Mouse (Mus musculus): ENCODE measurements around the gene Ube2l3. TPM values are rescaled to one million over a fixed set of nuclear protein-coding genes. Genes with fewer than 3 reads are reported as not detected.

Ube2l3 gene
- polyA plus RNA-seq, 1 experiment from 2014 or later = 422 TPM

DNA sequence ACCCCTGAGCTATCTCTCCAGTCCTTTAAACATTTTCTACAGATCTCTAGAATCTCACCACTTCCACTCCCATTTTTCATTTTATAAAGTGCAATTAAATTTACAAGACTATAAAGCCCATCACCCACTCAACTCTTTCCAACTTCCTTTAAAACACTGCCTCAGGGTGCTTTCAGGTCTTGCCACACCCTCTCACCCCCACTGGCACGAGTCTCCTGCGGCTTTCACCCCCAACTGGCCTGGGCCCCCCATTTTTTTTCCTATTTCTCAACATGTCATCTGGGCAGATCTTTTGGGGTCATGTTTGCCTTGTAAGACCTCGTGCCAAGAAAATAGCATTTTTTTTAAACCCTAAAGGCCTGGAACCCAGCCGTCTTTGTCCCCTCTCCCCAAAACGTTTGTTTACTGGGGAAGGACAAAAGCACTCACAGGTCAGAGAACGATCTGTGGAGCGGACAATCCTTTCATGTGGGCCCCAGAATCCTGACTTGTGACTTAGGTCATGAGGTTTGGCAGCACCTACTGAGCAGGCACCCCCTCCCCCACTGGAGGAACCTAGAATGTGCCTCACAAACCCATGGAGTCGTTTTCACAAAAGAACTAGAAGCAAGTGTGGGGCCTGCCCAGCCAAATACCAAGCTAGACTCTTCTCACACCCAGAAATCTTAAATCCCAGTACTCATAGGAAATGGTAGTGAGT, 14.6 kb upstream of the Ube2l3 start:
- Histone ChIP-seq H3K4me1 (replicated peaks; ENCODE audit: control insufficient read depth, insufficient read depth, low read length) (no peaks in the 10 kb centered on the region), H3K9ac (ENCODE audit: low read depth, low read length) (no peak overlapping the region), H3K27me3 (ENCODE audit: control insufficient read depth, insufficient read depth, low read length) (no peaks in the 10 kb centered on the region), H3K27ac (ENCODE audit: low read depth, low read length) (no peak overlapping the region), H3K9me3 (ENCODE audit: control insufficient read depth, low read length) (no peaks in the 10 kb centered on the region), H3K4me2 (replicated peaks; ENCODE audit: low read depth, low read length) (no peak overlapping the region), H3K4me3 (ENCODE audit: low read depth, low read length) (no peak overlapping the region), H3K36me3 (ENCODE audit: control insufficient read depth, insufficient read depth, low read length) (no peaks in the 10 kb centered on the region)
- WGBS = 50% methylated on average over 8 of the region's 8 CpGs
- DNase-seq (ENCODE audit: low spot score) (no peak), ATAC-seq (ENCODE audit: low FRiP score) (no peak)

DNA sequence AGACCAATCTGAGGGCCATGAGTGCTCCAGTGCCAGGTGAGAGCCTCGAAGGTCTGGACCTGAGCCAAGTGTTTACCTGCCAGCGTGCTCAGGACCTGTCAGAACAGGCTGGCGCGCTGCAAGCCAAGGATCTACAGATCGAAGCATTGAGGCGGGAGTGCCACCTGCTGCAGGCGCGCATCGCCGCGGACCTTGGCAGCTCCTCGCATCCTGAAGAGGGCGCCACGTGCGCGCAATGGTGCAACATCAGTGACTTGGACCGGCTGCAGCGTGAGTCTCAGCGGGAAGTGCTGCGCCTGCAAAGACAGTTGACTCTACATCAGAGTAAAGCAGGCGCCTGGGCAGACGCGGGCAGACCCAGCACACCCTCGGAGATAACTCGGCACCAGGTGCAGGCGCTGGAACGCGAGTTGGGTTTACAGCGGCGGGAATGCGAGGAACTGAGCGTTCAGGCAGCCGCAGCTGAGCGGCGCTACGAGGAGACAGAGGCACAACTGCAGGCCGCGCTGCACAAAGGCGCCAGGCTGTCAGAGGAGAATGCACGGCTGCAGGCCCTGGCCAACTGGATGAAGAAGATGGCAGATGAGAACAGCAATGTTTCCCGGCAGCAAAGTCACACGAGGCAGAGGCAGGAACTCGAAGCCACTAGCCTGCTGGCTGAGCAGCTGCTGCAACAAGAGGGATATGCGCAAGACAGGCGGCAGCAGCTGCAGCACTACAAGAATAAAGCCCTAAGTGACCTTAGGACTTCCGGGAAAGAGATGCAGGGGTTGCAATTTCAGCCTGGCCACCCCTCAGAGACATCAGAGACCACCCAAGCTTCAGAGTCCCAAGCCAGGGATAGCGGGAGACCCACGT, 7.8 kb upstream of the Ube2l3 start:
- Histone ChIP-seq H3K4me2 (replicated peaks; ENCODE audit: low read depth, low read length) (peak overlapping the region; percentile 86), H3K9ac (ENCODE audit: low read depth, low read length) (peak overlapping the region; percentile 77), H3K4me1 (replicated peaks; ENCODE audit: control insufficient read depth, insufficient read depth, low read length) (peaks cover 9% of the 10 kb centered on the region), H3K27ac (ENCODE audit: low read depth, low read length) (no peak overlapping the region), H3K4me3 (ENCODE audit: low read depth, low read length) (peak overlapping the region; percentile 43), H3K36me3 (ENCODE audit: control insufficient read depth, insufficient read depth, low read length) (no peaks in the 10 kb centered on the region), H3K9me3 (ENCODE audit: control insufficient read depth, low read length) (no peaks in the 10 kb centered on the region), H3K27me3 (ENCODE audit: control insufficient read depth, insufficient read depth, low read length) (no peaks in the 10 kb centered on the region)
- WGBS = 8% methylated on average over 48 of the region's 48 CpGs
- DNase-seq (ENCODE audit: low spot score) = peak; percentile 92
- peak; percentile 73 for ATAC-seq (ENCODE audit: low FRiP score)

DNA sequence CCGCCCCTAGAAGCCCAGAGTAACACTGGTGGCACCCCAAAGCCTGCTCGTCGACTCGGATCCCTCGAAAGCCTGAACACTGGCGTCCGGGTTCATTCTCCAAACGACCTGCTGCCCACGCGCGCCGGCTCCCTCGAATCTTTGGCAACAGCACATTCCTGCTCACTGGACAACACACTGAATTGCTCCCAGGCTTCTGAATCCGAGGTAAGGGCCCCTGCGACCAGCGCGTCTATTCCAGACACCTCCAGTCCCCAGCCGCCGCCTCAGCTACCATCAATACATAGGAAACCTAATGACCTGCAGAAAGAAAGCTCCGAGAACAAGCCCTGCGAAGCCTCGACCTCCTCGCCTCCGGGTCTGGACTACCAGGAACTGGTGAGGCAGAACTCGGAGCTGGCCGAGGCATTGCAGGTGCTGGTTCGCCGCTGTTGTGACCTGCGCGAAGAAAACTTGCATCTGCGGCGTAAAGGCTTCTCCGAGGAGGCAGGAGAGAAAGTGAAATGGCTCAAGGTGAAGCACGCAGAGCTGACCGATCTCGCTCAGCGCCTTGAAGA, 7.0 kb upstream of the Ube2l3 start:
- Histone ChIP-seq H3K36me3 (ENCODE audit: control insufficient read depth, insufficient read depth, low read length) (no peaks in the 10 kb centered on the region), H3K4me3 (ENCODE audit: low read depth, low read length) (peak overlapping the region; percentile 43), H3K9ac (ENCODE audit: low read depth, low read length) (peak overlapping the region; percentile 77; the same call in 1 of the 2 replicates), H3K27ac (ENCODE audit: low read depth, low read length) (peak overlapping the region; percentile 89), H3K27me3 (ENCODE audit: control insufficient read depth, insufficient read depth, low read length) (no peaks in the 10 kb centered on the region), H3K4me2 (replicated peaks; ENCODE audit: low read depth, low read length) (peak overlapping the region; percentile 86), H3K9me3 (ENCODE audit: control insufficient read depth, low read length) (no peaks in the 10 kb centered on the region), H3K4me1 (replicated peaks; ENCODE audit: control insufficient read depth, insufficient read depth, low read length) (peaks cover 9% of the 10 kb centered on the region)
- ATAC-seq (ENCODE audit: low FRiP score) (peak; percentile 18; the same call in 1 of the 2 replicates), DNase-seq (ENCODE audit: low spot score) (no peak)
- 3% methylated on average over 37 of the region's 37 CpGs for WGBS

DNA sequence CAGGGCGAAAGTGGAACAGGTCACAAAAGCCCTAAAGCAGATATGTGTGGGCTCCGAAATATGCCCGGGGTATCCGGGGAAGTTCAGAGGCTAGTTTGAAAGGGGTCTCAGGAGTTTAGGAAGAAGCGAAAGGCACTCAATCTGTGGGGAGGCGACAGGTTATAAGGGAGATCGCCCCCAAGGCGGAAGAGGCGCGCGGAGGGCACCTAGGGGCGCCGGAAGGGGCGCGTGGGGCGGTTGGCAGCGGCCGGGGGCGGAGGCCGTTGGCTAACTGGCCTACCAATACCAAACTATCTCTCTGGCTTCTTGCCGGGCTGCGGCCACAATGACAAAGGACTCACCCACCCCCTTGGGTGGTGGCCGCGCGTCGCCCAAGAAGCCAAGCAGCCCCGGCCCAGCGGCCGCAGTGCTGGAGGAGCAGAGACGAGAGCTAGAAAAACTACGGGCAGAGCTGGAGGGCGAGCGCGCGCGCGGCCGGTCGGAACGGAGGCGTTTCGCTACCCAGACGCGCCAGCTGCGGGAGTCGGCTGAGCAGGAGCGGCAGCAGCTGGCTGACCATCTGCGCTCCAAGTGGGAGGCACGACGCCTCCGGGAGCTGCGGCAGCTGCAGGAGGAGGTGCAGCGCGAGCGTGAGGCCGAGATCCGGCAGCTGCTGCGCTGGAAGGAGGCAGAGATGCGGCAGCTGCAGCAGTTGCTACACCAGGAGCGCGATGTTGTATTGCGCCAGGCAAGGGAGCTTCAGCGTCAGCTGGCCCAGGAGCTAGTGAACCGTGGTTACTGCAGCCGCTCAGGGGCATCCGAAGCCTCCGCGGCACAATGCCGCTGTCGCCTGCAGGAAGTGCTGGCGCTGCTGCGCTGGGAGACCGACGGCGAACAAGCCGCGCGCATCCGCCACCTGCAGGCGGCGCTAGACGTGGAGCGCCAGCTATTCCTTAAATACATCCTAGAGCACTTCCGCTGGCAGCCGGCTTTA, 6.2 kb upstream of the Ube2l3 start, which contains the start of gene Rimbp3:
Gene Rimbp3 (plus strand): TSS at position 215 of the 973 bp plus-strand sequence.
- under 1% methylated on average over 81 of the region's 85 CpGs for WGBS
- H3K4me3 ChIP-seq (ENCODE audit: low read depth, low read length) = peak within 1 kb of the TSS; percentile 43
- H3K4me1 ChIP-seq (replicated peaks; ENCODE audit: control insufficient read depth, insufficient read depth, low read length) = peaks cover 9% of the 10 kb centered on the region
- H3K36me3 ChIP-seq (ENCODE audit: control insufficient read depth, insufficient read depth, low read length) = no peaks in the 10 kb centered on the region
- H3K27me3 ChIP-seq (ENCODE audit: control insufficient read depth, insufficient read depth, low read length) = no peaks in the 10 kb centered on the region
- peak within 1 kb of the TSS; percentile 89 for H3K27ac ChIP-seq (ENCODE audit: low read depth, low read length)
- H3K9me3 ChIP-seq (ENCODE audit: control insufficient read depth, low read length) = no peaks in the 10 kb centered on the region
- H3K9ac ChIP-seq (ENCODE audit: low read depth, low read length) = peak within 1 kb of the TSS; percentile 77
- ATAC-seq (ENCODE audit: low FRiP score) (peak; percentile 90), DNase-seq (ENCODE audit: low spot score) (peak; percentile 95)
- H3K4me2 ChIP-seq (replicated peaks; ENCODE audit: low read depth, low read length) = peak within 1 kb of the TSS; percentile 86

DNA sequence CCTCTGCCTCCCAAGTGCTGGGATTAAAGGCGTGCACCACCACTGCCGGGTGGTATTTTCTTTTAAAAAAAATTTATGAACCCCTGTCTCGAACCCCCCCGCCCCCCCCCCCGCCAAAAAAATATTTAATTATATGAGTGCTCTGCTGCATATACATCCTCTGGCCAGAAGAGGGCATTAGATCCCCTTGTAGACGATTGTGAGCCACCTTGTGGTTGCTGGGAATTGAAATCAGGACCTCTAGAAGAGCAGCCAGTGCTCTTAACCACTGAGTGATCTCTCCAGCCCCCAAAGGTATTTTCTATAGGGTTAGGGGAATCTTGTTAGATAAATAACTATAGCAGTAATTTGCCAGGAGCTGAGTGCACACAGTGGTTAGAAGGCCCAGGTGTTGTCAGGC, 2.5 kb upstream of the Ube2l3 start:
- H3K36me3 ChIP-seq (ENCODE audit: control insufficient read depth, insufficient read depth, low read length) = no peaks in the 10 kb centered on the region
- no peaks in the 10 kb centered on the region for H3K9me3 ChIP-seq (ENCODE audit: control insufficient read depth, low read length)
- 4% methylated on average over 6 of the region's 6 CpGs for WGBS
- H3K27ac ChIP-seq (ENCODE audit: low read depth, low read length) = no peak overlapping the region
- H3K4me3 ChIP-seq (ENCODE audit: low read depth, low read length) = no peak overlapping the region
- no peaks in the 10 kb centered on the region for H3K27me3 ChIP-seq (ENCODE audit: control insufficient read depth, insufficient read depth, low read length)
- ATAC-seq (ENCODE audit: low FRiP score) = no peak
- no peak overlapping the region for H3K4me2 ChIP-seq (replicated peaks; ENCODE audit: low read depth, low read length)
- H3K9ac ChIP-seq (ENCODE audit: low read depth, low read length) = no peak overlapping the region
- H3K4me1 ChIP-seq (replicated peaks; ENCODE audit: control insufficient read depth, insufficient read depth, low read length) = peaks cover 5% of the 10 kb centered on the region
- peak; percentile 53 for DNase-seq (ENCODE audit: low spot score)

DNA sequence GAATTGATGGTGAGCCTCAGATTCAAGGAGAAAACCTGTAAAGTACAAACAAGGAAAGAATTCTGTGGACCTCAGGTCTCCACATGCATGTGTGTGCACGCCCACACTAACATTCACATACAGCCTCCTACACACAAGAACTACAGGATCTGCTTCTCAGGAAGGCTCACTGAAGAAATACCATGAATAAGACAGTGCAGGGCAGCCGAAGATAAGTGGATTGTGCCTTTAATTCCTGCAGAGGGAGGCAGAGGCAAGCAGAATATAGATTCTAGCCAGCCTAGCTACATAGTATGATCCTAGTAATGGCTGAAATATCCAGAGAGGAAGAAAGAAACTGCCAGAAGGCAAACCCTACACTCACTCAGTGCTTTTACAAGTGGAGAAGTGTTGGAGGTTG, 472 bp downstream of the Ube2l3 start:
- Histone ChIP-seq H3K36me3 (ENCODE audit: control insufficient read depth, insufficient read depth, low read length) (no peaks in the 10 kb centered on the region), H3K27me3 (ENCODE audit: control insufficient read depth, insufficient read depth, low read length) (no peaks in the 10 kb centered on the region), H3K9ac (ENCODE audit: low read depth, low read length) (no peak overlapping the region), H3K4me2 (replicated peaks; ENCODE audit: low read depth, low read length) (no peak overlapping the region), H3K9me3 (ENCODE audit: control insufficient read depth, low read length) (no peaks in the 10 kb centered on the region), H3K4me3 (ENCODE audit: low read depth, low read length) (peak overlapping the region; percentile 93; the same call in 1 of the 2 replicates), H3K4me1 (replicated peaks; ENCODE audit: control insufficient read depth, insufficient read depth, low read length) (no peaks in the 10 kb centered on the region), H3K27ac (ENCODE audit: low read depth, low read length) (no peak overlapping the region)
- DNase-seq (ENCODE audit: low spot score) = peak; percentile 16
- 69% methylated on average over 2 of the region's 2 CpGs for WGBS
- ATAC-seq (ENCODE audit: low FRiP score) = 0 out of 2 replicates have a peak, but pooled peaks have one; percentile 20

DNA sequence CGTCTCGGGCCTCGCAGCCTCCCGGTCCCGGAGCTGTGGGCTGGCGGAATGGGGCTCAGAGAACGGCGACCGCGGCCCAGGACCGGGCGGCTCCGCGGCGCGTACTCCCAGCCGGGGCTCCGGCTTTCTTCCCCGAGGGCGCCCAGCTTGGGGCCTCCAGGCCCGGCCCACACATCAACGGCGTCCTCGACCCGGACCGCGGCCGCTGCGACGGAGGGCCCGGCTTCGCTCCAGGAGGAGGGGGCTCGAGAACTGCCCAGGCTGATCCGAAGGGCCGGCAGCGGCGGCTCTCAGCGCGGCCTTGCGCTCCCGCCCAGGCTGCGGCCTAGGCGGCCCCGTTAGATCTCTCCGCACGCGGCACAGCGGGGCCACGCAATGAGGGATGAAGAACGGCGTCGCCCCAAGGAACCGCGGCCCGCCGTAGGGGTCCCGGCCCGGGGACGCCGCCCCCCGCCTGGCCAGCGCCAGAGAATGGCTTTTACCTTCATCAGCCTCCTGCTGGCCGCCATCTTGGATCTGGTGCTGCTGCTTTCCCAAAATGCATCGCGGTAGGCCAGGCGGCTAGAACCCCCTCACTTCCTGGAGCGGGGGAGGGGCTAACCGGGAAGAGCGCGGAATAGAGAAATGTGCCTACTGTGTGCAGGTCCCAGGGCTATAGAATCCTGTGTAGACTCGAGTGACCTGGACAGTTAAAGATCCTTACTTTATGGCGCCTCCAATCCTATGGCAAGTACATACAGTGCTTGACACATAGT, 1.3 kb downstream of the Ube2l3 start:
- Histone ChIP-seq H3K4me1 (replicated peaks; ENCODE audit: control insufficient read depth, insufficient read depth, low read length) (no peaks in the 10 kb centered on the region), H3K9ac (ENCODE audit: low read depth, low read length) (peak overlapping the region; percentile 100), H3K4me2 (replicated peaks; ENCODE audit: low read depth, low read length) (peak overlapping the region; percentile 50), H3K9me3 (ENCODE audit: control insufficient read depth, low read length) (no peaks in the 10 kb centered on the region), H3K36me3 (ENCODE audit: control insufficient read depth, insufficient read depth, low read length) (no peaks in the 10 kb centered on the region), H3K27me3 (ENCODE audit: control insufficient read depth, insufficient read depth, low read length) (no peaks in the 10 kb centered on the region), H3K4me3 (ENCODE audit: low read depth, low read length) (peak overlapping the region; percentile 93), H3K27ac (ENCODE audit: low read depth, low read length) (peak overlapping the region; percentile 67)
- peak; percentile 88 for DNase-seq (ENCODE audit: low spot score)
- peak; percentile 90 for ATAC-seq (ENCODE audit: low FRiP score)
- WGBS = under 1% methylated on average over 55 of the region's 72 CpGs

Data from hindbrain, embryonic 11.5 days (tissue).